Mouse (Mus musculus): ENCODE data around the gene Celsr2. TPM values are rescaled to one million over a fixed set of nuclear protein-coding genes. Genes with fewer than 3 reads are reported as not detected.

Gene Celsr2
- polyA plus RNA-seq, 1 experiment from 2014 or later = 2.6 TPM

- WGBS = 33% methylated on average over 2 of the region's 2 CpGs
- Histone ChIP-seq H3K36me3 (ENCODE audit: control insufficient read depth, insufficient read depth, low read length) (no peaks in the 10 kb centered on the region), H3K27ac (ENCODE audit: low read length) (no peak overlapping the region), H3K4me1 (ENCODE audit: control insufficient read depth, insufficient read depth, low read length) (peaks cover 32% of the 10 kb centered on the region), H3K9me3 (ENCODE audit: control insufficient read depth, low read length) (no peaks in the 10 kb centered on the region), H3K9ac (ENCODE audit: low read depth, low read length) (peak overlapping the region; percentile 71), H3K4me2 (ENCODE audit: low read depth, low read length) (peak overlapping the region; percentile 70), H3K4me3 (ENCODE audit: low read length) (peak overlapping the region; percentile 75), H3K27me3 (replicated peaks; ENCODE audit: control insufficient read depth, insufficient read depth, low read length) (no peaks in the 10 kb centered on the region)
- no peak for ATAC-seq
These were observed 30.9 kb downstream of the Celsr2 start for GRCm38 (mm10) chr3:108384425-108384824.

DNA sequence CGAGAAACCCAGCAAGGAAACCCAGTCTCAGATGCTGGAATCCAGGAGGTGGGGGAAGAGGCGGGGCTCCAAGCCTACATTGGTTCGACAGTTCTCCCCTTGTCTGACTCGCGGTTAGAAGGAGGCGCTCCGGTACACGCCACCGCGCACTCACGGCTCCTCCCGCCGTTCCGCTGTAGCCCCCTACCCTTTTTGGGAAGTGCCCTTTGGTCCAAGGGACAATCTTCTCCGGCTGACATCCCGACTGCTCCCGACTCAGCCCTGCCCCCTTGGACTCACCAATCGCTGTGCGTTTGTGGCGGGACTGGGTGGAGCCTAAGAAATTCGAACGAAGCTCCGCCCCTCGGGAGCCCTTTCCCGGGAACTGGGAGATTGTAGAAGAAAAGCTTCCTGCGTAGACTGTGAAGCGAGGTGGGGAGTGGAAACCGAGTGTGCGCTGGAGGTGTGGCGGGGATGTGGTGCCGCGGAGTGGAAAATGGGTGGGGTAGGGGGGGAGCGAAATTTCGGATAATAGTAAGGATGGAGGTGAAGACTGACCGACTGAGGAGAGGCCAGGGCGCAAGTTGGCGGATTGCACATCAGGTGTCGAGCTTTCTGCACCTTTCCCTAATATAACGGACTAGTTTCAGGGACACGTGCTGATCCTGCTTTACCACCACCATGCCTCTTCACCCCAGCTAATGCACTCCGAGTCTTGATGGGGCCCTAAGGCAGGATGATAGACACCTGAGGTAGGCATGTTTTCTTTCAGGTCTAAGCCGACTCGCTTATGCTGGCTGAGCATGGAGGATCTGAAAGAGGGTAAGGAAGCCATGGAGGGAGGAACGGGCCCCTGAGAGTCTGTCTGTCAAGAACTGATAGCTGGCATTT, 31.6 kb downstream of the Celsr2 start, which contains the start of gene Psrc1:
TSS of gene Psrc1 (plus strand) at position 355 of the 870 bp plus-strand sequence.
- peak; percentile 93 for ATAC-seq
- Histone ChIP-seq H3K9me3 (ENCODE audit: control insufficient read depth, low read length) (no peaks in the 10 kb centered on the region), H3K4me2 (ENCODE audit: low read depth, low read length) (peak within 1 kb of the TSS; percentile 70), H3K36me3 (ENCODE audit: control insufficient read depth, insufficient read depth, low read length) (no peaks in the 10 kb centered on the region), H3K9ac (ENCODE audit: low read depth, low read length) (peak within 1 kb of the TSS; percentile 71), H3K4me1 (ENCODE audit: control insufficient read depth, insufficient read depth, low read length) (peaks cover 26% of the 10 kb centered on the region), H3K4me3 (ENCODE audit: low read length) (peak within 1 kb of the TSS; percentile 75), H3K27me3 (replicated peaks; ENCODE audit: control insufficient read depth, insufficient read depth, low read length) (no peaks in the 10 kb centered on the region), H3K27ac (ENCODE audit: low read length) (no peak within 1 kb of the TSS)
- under 1% methylated on average over 44 of the region's 44 CpGs for WGBS

- no peak for ATAC-seq
- no peaks in the 10 kb centered on the region for H3K9me3 ChIP-seq (ENCODE audit: control insufficient read depth, low read length)
- H3K36me3 ChIP-seq (ENCODE audit: control insufficient read depth, insufficient read depth, low read length) = no peaks in the 10 kb centered on the region
- 0 out of 2 replicates have a peak overlapping the region, but pooled peaks have one; percentile 23 for H3K9ac ChIP-seq (ENCODE audit: low read depth, low read length)
- H3K4me1 ChIP-seq (ENCODE audit: control insufficient read depth, insufficient read depth, low read length) = peaks cover 25% of the 10 kb centered on the region
- H3K4me2 ChIP-seq (ENCODE audit: low read depth, low read length) = peak overlapping the region; percentile 8; the same call in 1 of the 2 replicates
- no peaks in the 10 kb centered on the region for H3K27me3 ChIP-seq (replicated peaks; ENCODE audit: control insufficient read depth, insufficient read depth, low read length)
- H3K27ac ChIP-seq (ENCODE audit: low read length) = no peak overlapping the region
- WGBS = 52% methylated on average over 14 of the region's 14 CpGs
- no peak overlapping the region for H3K4me3 ChIP-seq (ENCODE audit: low read length)
These were observed 33.1 kb downstream of the Celsr2 start for GRCm38 (mm10) chr3:108381945-108382875.

DNA sequence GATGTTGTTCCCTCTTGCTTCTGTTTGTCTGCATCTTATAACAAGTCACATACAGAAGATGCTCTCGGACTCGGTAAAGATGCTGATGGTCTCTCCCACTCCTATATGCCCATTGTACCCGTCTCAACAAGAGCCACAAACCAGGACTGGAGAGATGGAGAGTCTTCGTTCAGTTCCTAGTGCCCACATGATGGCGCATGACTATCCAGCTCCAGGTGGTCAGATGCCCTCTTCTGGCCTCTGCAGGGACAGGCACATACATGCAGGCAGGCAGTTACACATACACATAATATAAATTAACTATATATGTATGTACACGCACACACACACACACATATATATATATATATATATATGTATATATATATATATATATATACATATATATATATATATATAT, 34.7 kb downstream of the Celsr2 start:
- Histone ChIP-seq H3K9ac (ENCODE audit: low read depth, low read length) (no peak overlapping the region), H3K36me3 (ENCODE audit: control insufficient read depth, insufficient read depth, low read length) (no peaks in the 10 kb centered on the region), H3K27me3 (replicated peaks; ENCODE audit: control insufficient read depth, insufficient read depth, low read length) (no peaks in the 10 kb centered on the region), H3K4me2 (ENCODE audit: low read depth, low read length) (no peak overlapping the region), H3K4me3 (ENCODE audit: low read length) (no peak overlapping the region), H3K9me3 (ENCODE audit: control insufficient read depth, low read length) (no peaks in the 10 kb centered on the region), H3K4me1 (ENCODE audit: control insufficient read depth, insufficient read depth, low read length) (peaks cover 23% of the 10 kb centered on the region), H3K27ac (ENCODE audit: low read length) (no peak overlapping the region)
- no peak for ATAC-seq
- WGBS = 74% methylated on average over 6 of the region's 6 CpGs

GRCm38 (mm10) chr3:108378875-108379663, 36.3 kb downstream of the Celsr2 start:
- no peak overlapping the region for H3K4me3 ChIP-seq (ENCODE audit: low read length)
- ATAC-seq = no peak
- 79% methylated on average over 7 of the region's 7 CpGs for WGBS
- H3K9me3 ChIP-seq (ENCODE audit: control insufficient read depth, low read length) = no peaks in the 10 kb centered on the region
- H3K36me3 ChIP-seq (ENCODE audit: control insufficient read depth, insufficient read depth, low read length) = no peaks in the 10 kb centered on the region
- H3K4me2 ChIP-seq (ENCODE audit: low read depth, low read length) = no peak overlapping the region
- H3K27me3 ChIP-seq (replicated peaks; ENCODE audit: control insufficient read depth, insufficient read depth, low read length) = no peaks in the 10 kb centered on the region
- H3K9ac ChIP-seq (ENCODE audit: low read depth, low read length) = no peak overlapping the region
- peaks cover 12% of the 10 kb centered on the region for H3K4me1 ChIP-seq (ENCODE audit: control insufficient read depth, insufficient read depth, low read length)
- H3K27ac ChIP-seq (ENCODE audit: low read length) = no peak overlapping the region

DNA sequence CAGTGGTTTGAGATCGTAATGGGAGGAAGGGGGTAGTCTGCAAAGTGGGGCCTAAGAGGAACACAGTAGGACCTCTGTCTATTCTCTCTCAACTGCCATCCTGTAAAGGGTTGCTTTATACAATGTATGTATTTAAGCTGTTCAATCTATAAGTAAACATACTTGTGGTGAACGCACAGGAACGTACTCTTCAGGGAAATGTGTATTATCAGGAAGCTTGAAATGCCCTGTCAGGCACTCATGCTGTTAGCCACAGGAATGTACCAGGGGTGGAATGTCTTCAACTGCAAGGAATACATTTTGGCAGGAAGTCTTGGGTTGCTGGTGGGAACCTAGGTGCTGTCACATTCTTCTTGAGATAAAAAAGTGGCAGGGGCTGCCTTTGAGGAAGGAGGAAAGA, 42.7 kb downstream of the Celsr2 start:
- 48% methylated on average over 3 of the region's 3 CpGs for WGBS
- Histone ChIP-seq H3K27me3 (replicated peaks; ENCODE audit: control insufficient read depth, insufficient read depth, low read length) (no peaks in the 10 kb centered on the region), H3K4me1 (ENCODE audit: control insufficient read depth, insufficient read depth, low read length) (peaks cover 3% of the 10 kb centered on the region; the same call in 1 of the 2 replicates), H3K36me3 (ENCODE audit: control insufficient read depth, insufficient read depth, low read length) (no peaks in the 10 kb centered on the region), H3K9me3 (ENCODE audit: control insufficient read depth, low read length) (no peaks in the 10 kb centered on the region), H3K27ac (ENCODE audit: low read length) (no peak overlapping the region), H3K9ac (ENCODE audit: low read depth, low read length) (no peak overlapping the region), H3K4me2 (ENCODE audit: low read depth, low read length) (no peak overlapping the region), H3K4me3 (ENCODE audit: low read length) (no peak overlapping the region)
- no peak for ATAC-seq

- Histone ChIP-seq H3K27ac (ENCODE audit: low read length) (no peak overlapping the region), H3K4me1 (ENCODE audit: control insufficient read depth, insufficient read depth, low read length) (peaks cover 7% of the 10 kb centered on the region; the same call in 1 of the 2 replicates), H3K4me2 (ENCODE audit: low read depth, low read length) (no peak overlapping the region), H3K27me3 (replicated peaks; ENCODE audit: control insufficient read depth, insufficient read depth, low read length) (no peaks in the 10 kb centered on the region), H3K9ac (ENCODE audit: low read depth, low read length) (no peak overlapping the region), H3K36me3 (ENCODE audit: control insufficient read depth, insufficient read depth, low read length) (no peaks in the 10 kb centered on the region), H3K4me3 (ENCODE audit: low read length) (no peak overlapping the region), H3K9me3 (ENCODE audit: control insufficient read depth, low read length) (no peaks in the 10 kb centered on the region)
- 62% methylated on average over 3 of the region's 3 CpGs for WGBS
- ATAC-seq = no peak
These were observed 43.1 kb downstream of the Celsr2 start for GRCm38 (mm10) chr3:108372274-108372673.

GRCm38 (mm10) chr3:108368721-108369120, 46.6 kb downstream of the Celsr2 start:
- Histone ChIP-seq H3K36me3 (ENCODE audit: control insufficient read depth, insufficient read depth, low read length) (no peaks in the 10 kb centered on the region), H3K9me3 (ENCODE audit: control insufficient read depth, low read length) (no peaks in the 10 kb centered on the region), H3K27ac (ENCODE audit: low read length) (no peak overlapping the region), H3K4me3 (ENCODE audit: low read length) (no peak overlapping the region), H3K4me2 (ENCODE audit: low read depth, low read length) (no peak overlapping the region), H3K9ac (ENCODE audit: low read depth, low read length) (no peak overlapping the region), H3K4me1 (ENCODE audit: control insufficient read depth, insufficient read depth, low read length) (peaks cover 10% of the 10 kb centered on the region; the same call in 1 of the 2 replicates), H3K27me3 (replicated peaks; ENCODE audit: control insufficient read depth, insufficient read depth, low read length) (no peaks in the 10 kb centered on the region)
- ATAC-seq = peak; percentile 22; the same call in 1 of the 2 replicates
- WGBS = 73% methylated on average over 5 of the region's 5 CpGs

Data from intestine, embryonic 16.5 days (tissue).